Mouse (Mus musculus): ENCODE results near the gene Fermt3. TPM values are rescaled to one million over a fixed set of nuclear protein-coding genes. Genes with fewer than 3 reads are reported as not detected.
"Not testable (repeated sequence)": the region's sequence is repeated elsewhere in the genome, so short reads cannot be mapped to it uniquely, and the experiment has no call there.

The Fermt3 gene
- polyA plus RNA-seq, 1 experiment from 2014 or later, result 7.1 TPM

DNA sequence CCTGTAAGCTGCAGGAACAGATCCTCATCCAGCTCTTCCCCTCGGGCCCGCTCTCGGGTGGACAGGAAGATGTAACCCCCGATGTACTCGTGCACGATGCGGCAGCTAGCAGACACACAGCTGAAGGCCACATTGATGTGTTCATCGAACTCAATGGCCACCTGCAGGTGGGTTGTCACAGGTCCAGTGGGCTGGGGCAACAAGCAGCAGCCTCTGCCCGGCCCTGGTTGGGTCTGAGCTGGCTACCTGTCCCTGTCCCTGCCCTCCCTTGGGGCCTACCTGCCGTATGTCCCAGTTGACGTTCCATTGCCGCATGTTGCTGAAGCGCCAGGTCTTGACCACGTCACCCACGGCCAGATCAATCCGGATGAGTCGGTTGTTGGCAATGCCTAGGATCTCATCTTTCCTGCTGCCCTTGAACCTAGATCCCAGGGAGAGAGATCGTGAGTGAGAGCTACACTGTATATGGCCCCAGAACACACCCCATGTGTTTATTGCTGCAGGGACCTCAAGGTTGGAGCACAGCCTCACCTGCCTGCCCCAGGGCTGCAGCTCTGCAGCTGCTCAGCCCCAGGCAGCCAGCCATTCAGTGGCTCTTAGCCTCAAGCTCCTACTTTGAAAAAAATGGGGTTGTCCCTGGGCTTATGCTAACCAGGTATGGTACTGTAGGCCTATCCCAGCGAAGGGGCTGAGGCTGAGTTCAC lies 19.8 kb downstream of the Fermt3 start:
- WGBS, result 93% methylated on average over 19 of the region's 19 CpGs
- H3K36me3 ChIP-seq, result peaks cover 28% of the 10 kb centered on the region
- ATAC-seq (ENCODE audit: insufficient number of reproducible peaks, insufficient read depth, low FRiP score, low TSS enrichment, low read depth), result no peak
- no peaks in the 10 kb centered on the region for H3K27me3 ChIP-seq
- H3K4me2 ChIP-seq, result no peak overlapping the region
- no peak overlapping the region for H3K4me3 ChIP-seq (replicated peaks)
- no peaks in the 10 kb centered on the region for H3K9me3 ChIP-seq
- H3K9ac ChIP-seq (replicated peaks), result no peak overlapping the region
- H3K4me1 ChIP-seq (replicated peaks), result peaks cover 26% of the 10 kb centered on the region
- H3K27ac ChIP-seq, result no peak overlapping the region

DNA sequence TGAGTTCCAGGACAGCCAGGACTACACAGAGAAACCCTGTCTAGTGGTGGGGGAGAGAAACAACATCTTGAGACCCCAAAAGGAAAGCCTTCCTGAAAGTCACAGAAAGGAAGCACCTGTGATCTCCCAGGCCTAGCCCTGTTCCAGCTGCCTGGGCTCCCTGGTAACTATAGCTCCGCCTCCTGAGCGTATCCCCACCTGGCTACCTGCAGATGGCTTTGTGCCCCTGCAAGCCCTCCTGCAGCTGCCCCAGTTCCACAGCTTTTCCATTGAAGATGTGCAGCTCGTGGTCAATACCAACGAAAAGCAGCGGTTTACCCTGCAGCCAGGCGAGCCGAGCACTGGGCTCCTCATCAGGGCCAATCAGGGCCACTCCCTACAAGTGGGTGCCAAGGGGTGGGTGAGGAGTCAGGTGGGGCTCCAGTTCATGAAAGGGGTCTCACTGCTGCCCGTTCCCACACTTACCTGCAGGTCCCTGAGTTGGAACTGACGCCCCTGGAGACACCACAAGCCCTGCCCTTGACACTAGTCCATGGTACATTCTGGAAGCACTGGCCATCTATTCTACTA lies 21.5 kb downstream of the Fermt3 start:
- peaks cover 28% of the 10 kb centered on the region for H3K36me3 ChIP-seq
- 87% methylated on average over 9 of the region's 9 CpGs for WGBS
- no peaks in the 10 kb centered on the region for H3K27me3 ChIP-seq
- no peaks in the 10 kb centered on the region for H3K9me3 ChIP-seq
- peaks cover 38% of the 10 kb centered on the region for H3K4me1 ChIP-seq (replicated peaks)
- H3K27ac ChIP-seq, result no peak overlapping the region
- no peak overlapping the region for H3K4me3 ChIP-seq (replicated peaks)
- H3K9ac ChIP-seq (replicated peaks), result no peak overlapping the region
- no peak for ATAC-seq (ENCODE audit: insufficient number of reproducible peaks, insufficient read depth, low FRiP score, low TSS enrichment, low read depth)
- H3K4me2 ChIP-seq, result no peak overlapping the region

DNA sequence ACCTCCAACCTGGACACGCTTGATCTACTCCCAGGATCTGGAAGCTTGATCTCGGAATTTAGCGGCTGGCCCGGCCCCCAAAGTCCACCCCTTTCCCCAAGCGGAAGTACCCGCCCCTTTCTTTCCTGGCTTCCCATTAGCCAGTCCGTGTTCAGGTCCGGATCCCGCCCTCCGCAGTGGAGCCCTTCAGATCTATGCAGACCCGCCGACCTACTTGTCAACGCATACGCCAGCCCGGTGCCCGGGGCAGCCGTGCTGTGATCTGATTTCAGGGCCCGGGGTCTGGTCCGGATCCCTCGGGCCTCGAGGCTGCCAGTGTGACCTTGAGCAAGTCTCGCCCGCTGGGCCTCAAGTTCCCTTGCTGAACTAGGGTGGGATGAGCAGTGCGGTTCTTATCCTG lies 23.3 kb downstream of the Fermt3 start, which contains the start of the genes Nudt22 and Trpt1:
TSS of gene Nudt22 (minus strand) at position 112 of the 400 bp plus-strand sequence.
TSS of gene Trpt1 (plus strand) at position 126 of the 400 bp plus-strand sequence.
- H3K36me3 ChIP-seq, result peaks cover 28% of the 10 kb centered on the region
- H3K9me3 ChIP-seq, result no peaks in the 10 kb centered on the region
- H3K27me3 ChIP-seq, result no peaks in the 10 kb centered on the region
- H3K9ac ChIP-seq (replicated peaks), result peak within 1 kb of the TSS; percentile 74
- H3K4me3 ChIP-seq (replicated peaks), result peak within 1 kb of the TSS; percentile 63
- peak within 1 kb of the TSS; percentile 74 for H3K27ac ChIP-seq
- 1% methylated on average over 24 of the region's 24 CpGs for WGBS
- H3K4me1 ChIP-seq (replicated peaks), result peaks cover 47% of the 10 kb centered on the region
- H3K4me2 ChIP-seq, result peak within 1 kb of the TSS; percentile 86
- no peak; the same call in 1 of the 2 replicates for ATAC-seq (ENCODE audit: insufficient number of reproducible peaks, insufficient read depth, low FRiP score, low TSS enrichment, low read depth)

DNA sequence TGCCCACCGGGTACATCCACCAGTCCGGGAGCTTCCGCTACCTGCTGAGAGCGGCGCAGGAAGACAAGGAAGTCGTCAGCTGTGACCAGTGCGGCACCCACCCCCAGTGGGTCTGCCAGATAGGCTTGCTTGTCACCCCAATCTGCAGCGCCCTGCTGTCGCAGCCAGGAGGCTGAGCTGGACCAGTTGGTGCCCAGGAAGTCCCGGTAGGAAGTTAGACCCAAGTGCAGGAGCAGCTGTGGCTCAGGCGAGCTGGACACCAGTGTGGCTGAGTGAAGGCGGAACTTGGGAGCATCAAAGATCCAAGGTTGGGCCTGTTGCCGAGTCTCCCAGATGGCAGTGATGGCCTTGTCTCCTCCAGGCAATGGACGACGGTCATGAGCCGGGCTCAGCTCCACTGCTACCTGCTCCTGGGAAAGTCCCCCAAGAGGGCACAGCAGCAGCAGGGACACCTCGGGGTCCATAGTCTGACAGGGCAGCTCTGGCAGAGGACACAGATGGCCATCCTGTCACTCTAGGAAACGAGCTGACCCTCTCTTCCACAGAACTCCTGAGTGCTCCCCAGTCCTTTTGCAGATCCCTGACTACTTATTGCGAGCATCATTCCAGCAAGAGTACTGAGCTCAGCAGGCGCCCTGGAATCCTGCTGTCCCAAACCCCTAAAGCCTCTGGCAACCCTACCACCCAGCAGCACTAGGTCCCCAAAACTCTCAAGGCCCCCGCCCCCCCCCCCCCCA lies 23.8 kb downstream of the Fermt3 start:
- ATAC-seq (ENCODE audit: insufficient number of reproducible peaks, insufficient read depth, low FRiP score, low TSS enrichment, low read depth), result no peak
- Histone ChIP-seq H3K4me2 (peak overlapping the region; percentile 86), H3K4me3 (replicated peaks) (peak overlapping the region; percentile 63), H3K27ac (peak overlapping the region; percentile 29; the same call in 1 of the 2 replicates), H3K4me1 (replicated peaks) (peaks cover 47% of the 10 kb centered on the region), H3K9ac (replicated peaks) (peak overlapping the region; percentile 74), H3K36me3 (peaks cover 27% of the 10 kb centered on the region), H3K9me3 (no peaks in the 10 kb centered on the region), H3K27me3 (no peaks in the 10 kb centered on the region)
- WGBS, result 53% methylated on average over 20 of the region's 21 CpGs

GRCm38 (mm10) chr19:6994489-6994888 lies 24.8 kb downstream of the Fermt3 start:
- no peak overlapping the region for H3K27ac ChIP-seq
- peaks cover 47% of the 10 kb centered on the region for H3K4me1 ChIP-seq (replicated peaks)

GRCm38 (mm10) chr19:6994002-6994401 lies 25.3 kb downstream of the Fermt3 start:
- ATAC-seq (ENCODE audit: insufficient number of reproducible peaks, insufficient read depth, low FRiP score, low TSS enrichment, low read depth), result no peak
- Histone ChIP-seq H3K9ac (replicated peaks) (no peak overlapping the region), H3K36me3 (peaks cover 17% of the 10 kb centered on the region), H3K4me2 (no peak overlapping the region; the same call in 1 of the 2 replicates), H3K4me1 (replicated peaks) (peaks cover 47% of the 10 kb centered on the region), H3K4me3 (replicated peaks) (no peak overlapping the region), H3K27me3 (no peaks in the 10 kb centered on the region), H3K27ac (no peak overlapping the region), H3K9me3 (no peaks in the 10 kb centered on the region)
- 90% methylated on average over 8 of the region's 8 CpGs for WGBS

More at GRCm38 (mm10) chr19:6994489-6994888, 24.8 kb downstream of the Fermt3 start:
- WGBS, result 85% methylated on average over 8 of the region's 8 CpGs
- no peak for ATAC-seq (ENCODE audit: insufficient number of reproducible peaks, insufficient read depth, low FRiP score, low TSS enrichment, low read depth)
- Histone ChIP-seq H3K9me3 (no peaks in the 10 kb centered on the region), H3K4me2 (peak overlapping the region; percentile 86), H3K27me3 (no peaks in the 10 kb centered on the region), H3K9ac (replicated peaks) (no peak overlapping the region), H3K4me3 (replicated peaks) (no peak overlapping the region; the same call in 1 of the 2 replicates), H3K36me3 (peaks cover 18% of the 10 kb centered on the region)

GRCm38 (mm10) chr19:6993011-6993770 lies 26.1 kb downstream of the Fermt3 start:
- H3K27me3 ChIP-seq, result no peaks in the 10 kb centered on the region
- H3K9ac ChIP-seq (replicated peaks), result peak overlapping the region; percentile 60
- peak overlapping the region; percentile 75 for H3K27ac ChIP-seq
- H3K4me1 ChIP-seq (replicated peaks), result peaks cover 49% of the 10 kb centered on the region
- peak overlapping the region; percentile 92 for H3K4me2 ChIP-seq
- WGBS, result 62% methylated on average over 14 of the region's 14 CpGs
- peaks cover 9% of the 10 kb centered on the region for H3K36me3 ChIP-seq
- ATAC-seq (ENCODE audit: insufficient number of reproducible peaks, insufficient read depth, low FRiP score, low TSS enrichment, low read depth), result no peak; the same call in 1 of the 2 replicates
- no peaks in the 10 kb centered on the region for H3K9me3 ChIP-seq
- peak overlapping the region; percentile 53 for H3K4me3 ChIP-seq (replicated peaks)

DNA sequence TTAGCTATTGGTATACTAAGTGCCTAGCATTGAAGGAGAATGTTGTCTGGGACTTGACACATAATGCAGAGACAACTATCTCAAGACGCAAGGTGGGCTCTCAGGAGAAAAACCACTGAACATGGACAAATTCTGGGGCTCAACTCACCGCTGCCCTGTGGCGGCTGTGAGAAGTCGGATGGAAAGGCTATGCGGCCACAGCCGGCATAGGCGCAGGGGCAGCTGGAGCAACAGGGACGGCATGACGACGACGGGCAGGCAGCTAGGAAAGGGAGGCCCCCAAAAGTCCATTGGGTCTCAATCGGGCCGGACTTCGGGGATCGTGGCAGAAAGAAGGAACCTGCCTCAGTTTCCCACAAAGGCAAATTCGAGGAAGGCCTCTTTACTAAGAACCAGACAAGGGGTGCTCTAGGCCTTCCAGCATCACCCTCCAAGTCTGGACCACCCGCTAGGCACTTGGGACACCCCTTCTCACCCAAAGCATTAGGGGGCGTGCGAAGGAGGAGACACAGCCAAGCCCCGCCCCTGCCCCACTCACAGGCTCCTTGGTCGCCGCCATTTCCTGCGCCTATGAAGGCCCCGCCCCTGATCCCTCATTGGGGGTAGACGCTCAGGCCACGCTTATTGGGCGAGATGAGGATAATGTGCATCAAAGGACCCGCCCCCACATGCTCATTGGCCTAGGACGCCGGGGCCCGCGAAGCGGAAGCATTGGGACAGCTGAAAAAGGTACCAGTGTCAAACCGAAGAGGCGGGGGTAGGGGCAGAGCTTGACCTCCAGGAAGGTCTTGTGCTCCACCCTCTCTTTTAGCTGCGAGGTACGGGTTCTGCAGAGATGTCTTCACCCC lies 27.0 kb downstream of the Fermt3 start, which contains the start of gene Dnajc4:
TSS of gene Dnajc4 (minus strand) at position 562 of the 848 bp plus-strand sequence.
- ATAC-seq (ENCODE audit: insufficient number of reproducible peaks, insufficient read depth, low FRiP score, low TSS enrichment, low read depth), result peak; percentile 91
- peak within 1 kb of the TSS; percentile 68 for H3K9ac ChIP-seq (replicated peaks)
- no peaks in the 10 kb centered on the region for H3K9me3 ChIP-seq
- peak within 1 kb of the TSS; percentile 92 for H3K4me2 ChIP-seq
- H3K27ac ChIP-seq, result peak within 1 kb of the TSS; percentile 75
- no peaks in the 10 kb centered on the region for H3K27me3 ChIP-seq
- 2% methylated on average over 37 of the region's 37 CpGs for WGBS
- H3K4me3 ChIP-seq (replicated peaks), result peak within 1 kb of the TSS; percentile 53
- peaks cover 52% of the 10 kb centered on the region for H3K4me1 ChIP-seq (replicated peaks)
- H3K36me3 ChIP-seq, result peaks cover 5% of the 10 kb centered on the region; the same call in 1 of the 2 replicates

DNA sequence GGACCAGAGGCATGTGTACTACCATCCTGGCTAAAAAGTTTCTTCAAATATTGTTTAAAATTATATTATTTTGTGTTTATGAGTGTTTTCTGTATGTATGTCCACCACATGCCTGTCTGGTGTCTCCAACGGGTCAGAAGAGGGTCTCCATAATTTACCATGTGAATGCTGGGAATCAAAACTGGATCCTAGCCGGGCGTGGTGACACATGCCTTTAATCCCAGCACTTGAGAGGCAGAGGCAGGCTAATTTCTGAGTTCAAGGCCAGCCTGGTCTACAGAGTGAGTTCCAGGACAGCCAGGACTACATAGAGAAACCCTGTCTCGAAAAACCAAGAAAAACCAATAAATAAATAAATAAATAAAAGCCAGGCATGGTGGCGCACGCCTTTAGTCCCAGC lies 28.1 kb downstream of the Fermt3 start:
- H3K4me1 ChIP-seq (replicated peaks), result peaks cover 49% of the 10 kb centered on the region
- H3K9ac ChIP-seq (replicated peaks); H3K36me3 ChIP-seq; H3K9me3 ChIP-seq; ATAC-seq (ENCODE audit: insufficient number of reproducible peaks, insufficient read depth, low FRiP score, low TSS enrichment, low read depth); H3K27ac ChIP-seq; H3K4me2 ChIP-seq; H3K4me3 ChIP-seq (replicated peaks); H3K27me3 ChIP-seq: not testable (repeated sequence)
- WGBS, result 92% methylated on average over 6 of the region's 6 CpGs

GRCm38 (mm10) chr19:6990712-6991111 lies 28.6 kb downstream of the Fermt3 start:
- H3K36me3 ChIP-seq, result peaks cover 8% of the 10 kb centered on the region; the same call in 1 of the 2 replicates
- no peak for ATAC-seq (ENCODE audit: insufficient number of reproducible peaks, insufficient read depth, low FRiP score, low TSS enrichment, low read depth)
- H3K4me1 ChIP-seq (replicated peaks), result peaks cover 52% of the 10 kb centered on the region
- WGBS, result 90% methylated on average over 6 of the region's 6 CpGs
- no peak overlapping the region for H3K9ac ChIP-seq (replicated peaks)
- H3K4me3 ChIP-seq (replicated peaks), result no peak overlapping the region
- no peaks in the 10 kb centered on the region for H3K9me3 ChIP-seq
- H3K4me2 ChIP-seq, result no peak overlapping the region
- no peaks in the 10 kb centered on the region for H3K27me3 ChIP-seq
- H3K27ac ChIP-seq, result no peak overlapping the region

Data from limb, embryonic 12.5 days (tissue).